12 mouse cellular contexts compared by ENCODE assay signal in the genomic region with DNA sequence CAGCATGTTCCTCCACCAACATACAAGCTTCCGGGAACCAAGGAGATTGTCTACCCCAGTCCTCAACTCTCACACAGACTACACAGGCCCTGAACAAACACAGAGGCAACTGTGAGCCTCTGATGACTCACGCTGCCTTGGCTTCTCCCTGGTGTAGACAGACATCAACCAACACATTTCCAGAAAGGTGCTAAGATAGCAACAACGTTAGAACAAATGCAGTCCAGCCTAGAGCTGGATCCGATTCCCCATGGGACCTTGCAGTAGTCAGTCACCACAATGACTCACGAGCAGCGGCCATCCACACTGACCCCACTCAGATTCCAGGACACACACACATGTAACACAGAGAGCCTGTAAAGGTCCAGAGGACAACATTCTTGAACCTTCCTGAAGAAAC. TPM values are rescaled to one million over a fixed set of nuclear protein-coding genes. Genes with fewer than 3 reads are reported as not detected.
DNase-seq lines count a peak whose midpoint lies in the region; ATAC-seq lines count a peak whose summit lies in the region.
"Had no signal": no experiment of that assay in that cellular context is flagged by ENCODE, and none has a peak within 500 bp of the region (broad histone marks: within the 10 kb centered on the region; RNA-seq: fewer than 3 reads in every experiment).

No protein-coding gene starts in this region.

- peaks cover 66% of the 10 kb centered on the region for H3K4me1 ChIP-seq in heart, embryonic 15.5 days (replicated peaks)

- DNase-seq in lung, adult 18-20 months, result peak; percentile 18 to 24
- no peak for DNase-seq in lung, postnatal 4 days
- DNase-seq in brain, adult 2 months (ENCODE audit: low read depth, low spot score), result peak; percentile 74
- peak; percentile 26 to 51 for DNase-seq in right cerebral cortex, postnatal 36 days (ENCODE audit: low spot score in 2 of 2)
- no peak for DNase-seq in spleen, postnatal 14 days (ENCODE audit: low spot score in 2 of 2)
- DNase-seq: liver; midbrain, embryonic 14.5 days; thymus, adult 2 months had no signal

- WGBS in heart, embryonic 15.5 days, result 27% methylated on average over 6 of the region's 6 CpGs

- no peak overlapping the region for H3K9ac ChIP-seq in heart, embryonic 15.5 days
- H3K9ac ChIP-seq: hindbrain, embryonic 14.5 days had no signal

- no peaks in the 10 kb centered on the region for H3K36me3 ChIP-seq in heart, embryonic 15.5 days
- H3K36me3 ChIP-seq: G1E had no signal

- peak overlapping the region; percentile 72 for H3K27ac ChIP-seq in heart, embryonic 15.5 days
- H3K27ac ChIP-seq: hindbrain, embryonic 14.5 days had no signal

- no peaks in the 10 kb centered on the region for H3K27me3 ChIP-seq in heart, embryonic 15.5 days

- no peaks in the 10 kb centered on the region for H3K9me3 ChIP-seq in heart, embryonic 15.5 days (replicated peaks)

- H3K4me3 ChIP-seq in heart, embryonic 15.5 days, result no peak overlapping the region

- peak overlapping the region; percentile 26 for H3K4me2 ChIP-seq in heart, embryonic 15.5 days
- H3K4me2 ChIP-seq: hindbrain, embryonic 14.5 days had no signal

- ATAC-seq in heart, embryonic 15.5 days (replicated peaks; ENCODE audit: insufficient number of reproducible peaks, insufficient read depth, low FRiP score, low read depth), result peak; percentile 83
- no peak for ATAC-seq in CD4-positive, CD25-positive, alpha-beta regulatory T cell, adult 4 months

RNA-seq across cellular contexts. Expression of a gene that starts 42.5 kb away (rescaled TPM):
- 6.7 and 7.5 TPM in 2 replicates for polyA plus RNA-seq in heart, embryonic 15.5 days (2015; fragmentation: Nextera tagmentation; extraction: Ambion mirVana)
- polyA plus RNA-seq in CD4-positive, CD25-positive, alpha-beta regulatory T cell, adult 4 months (2017; shearing (Covaris generic)), result under 1 TPM; 0.08 to 0.54 TPM

Comparison
In these comparisons a context has a peak if more than half of its experiments do, and no peak if none do; other contexts are left out.
1. DNase-seq: peak in lung, adult 18-20 months (2 of 2), brain, adult 2 months (single experiment) and right cerebral cortex, postnatal 36 days (2 of 2); none in lung, postnatal 4 days (0 of 2) and spleen, postnatal 14 days (0 of 2).